Mouse (Mus musculus) forebrain, embryonic 13.5 days (tissue): ENCODE measurements around the gene Map2k4. TPM values are rescaled to one million over a fixed set of nuclear protein-coding genes. Genes with fewer than 3 reads are reported as not detected.

Experiments used
- ATAC-seq: fragments of 200-750 bp; cut with Nextera tagmentation; 2 replicates; pipeline ENCODE4 v1.8.0; 2017
- H3K27ac ChIP-seq: fragments of 300-500 bp; sonication (generic); 2 replicates; pipeline ENCODE4 v1.5.1; 2015; ENCODE audit warnings: inconsistent platforms, mild to moderate bottlenecking, moderate library complexity
- H3K27me3 ChIP-seq: fragments of 300-500 bp; sonication (generic); 2 replicates; pipeline ENCODE4 v1.6.1; 2015; ENCODE audit warnings: mild to moderate bottlenecking, inconsistent platforms
- H3K36me3 ChIP-seq: fragments of 300-500 bp; sonication (generic); 2 replicates; pipeline ENCODE4 v1.6.1; 2015; ENCODE audit warnings: mild to moderate bottlenecking, inconsistent platforms; ENCODE audit not compliant: poor library complexity, severe bottlenecking
- H3K4me1 ChIP-seq: fragments of 300-500 bp; sonication (generic); 2 replicates; pipeline ENCODE4 v1.6.1; 2015; ENCODE audit warnings: inconsistent platforms
- H3K4me2 ChIP-seq: fragments of 300-500 bp; sonication (generic); 2 replicates; pipeline ENCODE4 v1.6.1; 2015; ENCODE audit warnings: inconsistent platforms, mild to moderate bottlenecking, moderate library complexity
- H3K4me3 ChIP-seq: fragments of 300-500 bp; sonication (generic); 2 replicates; pipeline ENCODE4 v1.5.1; 2015; ENCODE audit warnings: mild to moderate bottlenecking, inconsistent platforms
- H3K9ac ChIP-seq: fragments of 300-500 bp; sonication (generic); 2 replicates; pipeline ENCODE4 v1.6.1; 2015; ENCODE audit warnings: mild to moderate bottlenecking, inconsistent platforms
- H3K9me3 ChIP-seq: fragments of 300-500 bp; sonication (generic); replicated peaks from 2 replicates; pipeline ENCODE4 v1.6.1; 2016; ENCODE audit warnings: inconsistent platforms
- WGBS: fragments of 180-500 bp; shearing (Covaris S2); methylation state at CpG from one replicate; pipeline ENCODE4 v1.1.7; 2015; 5-methylcytosine and 5-hydroxymethylcytosine counted together
- polyA plus RNA-seq: library from polyadenylated mRNA; unstranded; fragments of >200 nt; fragmentation: Nextera tagmentation; extraction: Ambion mirVana; gene quantifications from 2 replicates; pipeline ENCODE4 v1.2.1, GENCODE M21; 2015

The Map2k4 gene
- polyA plus RNA-seq, 1 experiment from 2014 or later = 65.2 TPM

GRCm38 (mm10) chr11:65771546-65771945, 16.6 kb downstream of the Map2k4 start:
- H3K27me3 ChIP-seq = no peaks in the 10 kb centered on the region
- H3K4me3 ChIP-seq = no peak overlapping the region
- 95% methylated on average over 1 of the region's 1 CpGs for WGBS
- H3K27ac ChIP-seq = no peak overlapping the region
- H3K4me2 ChIP-seq = no peak overlapping the region
- H3K9ac ChIP-seq = no peak overlapping the region
- H3K36me3 ChIP-seq = no peaks in the 10 kb centered on the region
- H3K9me3 ChIP-seq = no peaks in the 10 kb centered on the region
- ATAC-seq = no peak
- H3K4me1 ChIP-seq = peaks cover 13% of the 10 kb centered on the region

- no peak overlapping the region for H3K27ac ChIP-seq
- H3K9me3 ChIP-seq = no peaks in the 10 kb centered on the region
- H3K27me3 ChIP-seq = no peaks in the 10 kb centered on the region
- no peak for ATAC-seq
- H3K9ac ChIP-seq = no peak overlapping the region
- H3K36me3 ChIP-seq = no peaks in the 10 kb centered on the region
- WGBS = 78% methylated on average over 5 of the region's 5 CpGs
- peaks cover 13% of the 10 kb centered on the region for H3K4me1 ChIP-seq
- H3K4me3 ChIP-seq = no peak overlapping the region
- no peak overlapping the region for H3K4me2 ChIP-seq
Measured at GRCm38 (mm10) chr11:65769990-65770389, 18.1 kb downstream of the Map2k4 start.

GRCm38 (mm10) chr11:65768445-65768844, 19.7 kb downstream of the Map2k4 start:
- peaks cover 13% of the 10 kb centered on the region for H3K4me1 ChIP-seq
- no peak overlapping the region for H3K27ac ChIP-seq
- no peaks in the 10 kb centered on the region for H3K27me3 ChIP-seq
- no peaks in the 10 kb centered on the region for H3K9me3 ChIP-seq
- H3K9ac ChIP-seq = no peak overlapping the region
- ATAC-seq = no peak
- no peak overlapping the region for H3K4me2 ChIP-seq
- H3K36me3 ChIP-seq = no peaks in the 10 kb centered on the region
- no peak overlapping the region for H3K4me3 ChIP-seq

- Histone ChIP-seq H3K9me3 (no peaks in the 10 kb centered on the region), H3K4me3 (no peak overlapping the region), H3K4me1 (no peaks in the 10 kb centered on the region), H3K27ac (no peak overlapping the region), H3K27me3 (no peaks in the 10 kb centered on the region), H3K4me2 (no peak overlapping the region), H3K9ac (no peak overlapping the region), H3K36me3 (no peaks in the 10 kb centered on the region)
- ATAC-seq = no peak
- 94% methylated on average over 2 of the region's 2 CpGs for WGBS
Measured at GRCm38 (mm10) chr11:65760912-65761311, 27.2 kb downstream of the Map2k4 start.

GRCm38 (mm10) chr11:65759350-65759749, 28.7 kb downstream of the Map2k4 start:
- H3K4me1 ChIP-seq = no peaks in the 10 kb centered on the region
- no peak overlapping the region for H3K4me3 ChIP-seq
- no peak overlapping the region for H3K9ac ChIP-seq
- no peaks in the 10 kb centered on the region for H3K27me3 ChIP-seq
- H3K9me3 ChIP-seq = no peaks in the 10 kb centered on the region
- no peak overlapping the region for H3K27ac ChIP-seq
- ATAC-seq = no peak
- WGBS = 97% methylated on average over 1 of the region's 1 CpGs
- H3K36me3 ChIP-seq = no peaks in the 10 kb centered on the region
- no peak overlapping the region for H3K4me2 ChIP-seq

- Histone ChIP-seq H3K4me1 (no peaks in the 10 kb centered on the region), H3K9ac (no peak overlapping the region), H3K4me3 (no peak overlapping the region), H3K4me2 (no peak overlapping the region), H3K27me3 (no peaks in the 10 kb centered on the region), H3K9me3 (no peaks in the 10 kb centered on the region), H3K36me3 (no peaks in the 10 kb centered on the region), H3K27ac (no peak overlapping the region)
- no peak for ATAC-seq
- 92% methylated on average over 4 of the region's 4 CpGs for WGBS
Measured at GRCm38 (mm10) chr11:65754161-65754560, 33.9 kb downstream of the Map2k4 start.

GRCm38 (mm10) chr11:65753593-65753992, 34.5 kb downstream of the Map2k4 start:
- no peak for ATAC-seq
- Histone ChIP-seq H3K9ac (no peak overlapping the region), H3K9me3 (no peaks in the 10 kb centered on the region), H3K4me1 (no peaks in the 10 kb centered on the region), H3K27me3 (no peaks in the 10 kb centered on the region), H3K36me3 (no peaks in the 10 kb centered on the region), H3K4me2 (no peak overlapping the region), H3K4me3 (no peak overlapping the region), H3K27ac (no peak overlapping the region)
- WGBS = 94% methylated on average over 2 of the region's 2 CpGs

- Histone ChIP-seq H3K9ac (no peak overlapping the region), H3K27ac (no peak overlapping the region), H3K4me2 (no peak overlapping the region), H3K36me3 (no peaks in the 10 kb centered on the region), H3K4me1 (peaks cover 5% of the 10 kb centered on the region), H3K27me3 (no peaks in the 10 kb centered on the region), H3K9me3 (no peaks in the 10 kb centered on the region), H3K4me3 (no peak overlapping the region)
- WGBS = 97% methylated on average over 3 of the region's 3 CpGs
- ATAC-seq = no peak
Measured at GRCm38 (mm10) chr11:65750546-65750945, 37.6 kb downstream of the Map2k4 start.

GRCm38 (mm10) chr11:65747433-65747832, 40.7 kb downstream of the Map2k4 start:
- no peak overlapping the region for H3K4me3 ChIP-seq
- no peak for ATAC-seq
- H3K9me3 ChIP-seq = no peaks in the 10 kb centered on the region
- H3K4me1 ChIP-seq = peaks cover 5% of the 10 kb centered on the region
- H3K27me3 ChIP-seq = no peaks in the 10 kb centered on the region
- no peak overlapping the region for H3K27ac ChIP-seq
- H3K9ac ChIP-seq = no peak overlapping the region
- no peaks in the 10 kb centered on the region for H3K36me3 ChIP-seq
- H3K4me2 ChIP-seq = no peak overlapping the region

- no peak overlapping the region for H3K4me2 ChIP-seq
- H3K36me3 ChIP-seq = no peaks in the 10 kb centered on the region
- H3K4me1 ChIP-seq = peaks cover 5% of the 10 kb centered on the region
- no peaks in the 10 kb centered on the region for H3K9me3 ChIP-seq
- 76% methylated on average over 8 of the region's 8 CpGs for WGBS
- no peak overlapping the region for H3K4me3 ChIP-seq
- H3K27ac ChIP-seq = peak overlapping the region; percentile 55; the same call in 1 of the 2 replicates
- H3K27me3 ChIP-seq = no peaks in the 10 kb centered on the region
- ATAC-seq = peak; percentile 67; the same call in 1 of the 2 replicates
- no peak overlapping the region for H3K9ac ChIP-seq
Measured at GRCm38 (mm10) chr11:65745707-65746333, 42.3 kb downstream of the Map2k4 start.

- ATAC-seq = no peak
- 97% methylated on average over 3 of the region's 3 CpGs for WGBS
- Histone ChIP-seq H3K27me3 (no peaks in the 10 kb centered on the region), H3K9me3 (no peaks in the 10 kb centered on the region), H3K4me2 (no peak overlapping the region), H3K4me1 (peaks cover 5% of the 10 kb centered on the region), H3K36me3 (no peaks in the 10 kb centered on the region), H3K27ac (no peak overlapping the region), H3K9ac (no peak overlapping the region), H3K4me3 (no peak overlapping the region)
Measured at GRCm38 (mm10) chr11:65743866-65744265, 44.2 kb downstream of the Map2k4 start.

GRCm38 (mm10) chr11:65740811-65741210, 47.3 kb downstream of the Map2k4 start:
- H3K4me1 ChIP-seq = peaks cover 1% of the 10 kb centered on the region
- H3K4me2 ChIP-seq = no peak overlapping the region
- no peak overlapping the region for H3K9ac ChIP-seq
- no peaks in the 10 kb centered on the region for H3K27me3 ChIP-seq
- H3K9me3 ChIP-seq = no peaks in the 10 kb centered on the region
- WGBS = 88% methylated on average over 5 of the region's 5 CpGs
- no peak overlapping the region for H3K27ac ChIP-seq
- no peak for ATAC-seq
- no peaks in the 10 kb centered on the region for H3K36me3 ChIP-seq
- no peak overlapping the region for H3K4me3 ChIP-seq

- Histone ChIP-seq H3K4me1 (no peaks in the 10 kb centered on the region), H3K4me3 (no peak overlapping the region), H3K27me3 (no peaks in the 10 kb centered on the region), H3K27ac (no peak overlapping the region), H3K9ac (no peak overlapping the region), H3K9me3 (no peaks in the 10 kb centered on the region), H3K36me3 (no peaks in the 10 kb centered on the region), H3K4me2 (no peak overlapping the region)
- no peak for ATAC-seq
- 94% methylated on average over 2 of the region's 2 CpGs for WGBS
Measured at GRCm38 (mm10) chr11:65740390-65740789, 47.7 kb downstream of the Map2k4 start.
